Mouse (Mus musculus) kidney, embryonic 14.5 days (tissue): ENCODE results near the gene Glb1l3. TPM values are rescaled to one million over a fixed set of nuclear protein-coding genes. Genes with fewer than 3 reads are reported as not detected.

Experiments
- ATAC-seq: fragments of 200-750 bp; cut with Nextera tagmentation; 2 replicates; pipeline ENCODE4 v1.8.0; 2017; ENCODE audit warnings: moderate number of reproducible peaks, mild to moderate bottlenecking, moderate TSS enrichment, moderate library complexity; ENCODE audit not compliant: low FRiP score, low TSS enrichment
- H3K27ac ChIP-seq: fragments of 300-500 bp; sonication (generic); 2 replicates; pipeline ENCODE4 v1.5.1; 2014; ENCODE audit warnings: low read depth, mild to moderate bottlenecking, low read length, moderate library complexity, mixed read lengths
- H3K27me3 ChIP-seq: fragments of 300-500 bp; sonication (generic); 2 replicates; pipeline ENCODE4 v1.6.1; 2014; ENCODE audit warnings: mild to moderate bottlenecking, low read length; ENCODE audit not compliant: control insufficient read depth, insufficient read depth
- H3K36me3 ChIP-seq: fragments of 300-500 bp; sonication (generic); 2 replicates; pipeline ENCODE4 v1.6.1; 2014; ENCODE audit warnings: low read length, mixed read lengths; ENCODE audit not compliant: control insufficient read depth, insufficient read depth
- H3K4me1 ChIP-seq: fragments of 300-500 bp; sonication (generic); 2 replicates; pipeline ENCODE4 v1.6.1; 2014; ENCODE audit warnings: low read length, mixed read lengths; ENCODE audit not compliant: control insufficient read depth, insufficient read depth
- H3K4me2 ChIP-seq: fragments of 300-500 bp; sonication (generic); replicated peaks from 2 replicates; pipeline ENCODE4 v1.6.1; 2014; ENCODE audit warnings: low read depth, mild to moderate bottlenecking, low read length
- H3K4me3 ChIP-seq: fragments of 300-500 bp; sonication (generic); 2 replicates; pipeline ENCODE4 v1.5.1; 2014; ENCODE audit warnings: mild to moderate bottlenecking, low read length
- H3K9ac ChIP-seq: fragments of 300-500 bp; sonication (generic); 2 replicates; pipeline ENCODE4 v1.6.1; 2014; ENCODE audit warnings: low read depth, mild to moderate bottlenecking, low read length, moderate library complexity
- H3K9me3 ChIP-seq: fragments of 300-500 bp; sonication (generic); 2 replicates; pipeline ENCODE4 v1.6.1; 2016; ENCODE audit warnings: low read length; ENCODE audit not compliant: control insufficient read depth
- WGBS: fragments of 180-500 bp; shearing (Covaris S2); extraction: QIAGEN DNeasy Blood & Tissue Kit; methylation state at CpG from one replicate; pipeline ENCODE4 v1.1.7; 2014; 5-methylcytosine and 5-hydroxymethylcytosine counted together
- polyA plus RNA-seq: library from polyadenylated mRNA; unstranded; fragments of >200 nt; fragmentation: Nextera tagmentation; extraction: Ambion mirVana; gene quantifications from 2 replicates; pipeline ENCODE4 v1.2.1, GENCODE M21; 2014

Gene Glb1l3
- polyA plus RNA-seq, 1 experiment from 2014 or later: not detected

- Histone ChIP-seq H3K36me3 (no peaks in the 10 kb centered on the region), H3K4me3 (no peak overlapping the region), H3K9ac (no peak overlapping the region), H3K27ac (no peak overlapping the region), H3K4me2 (no peak overlapping the region), H3K27me3 (no peaks in the 10 kb centered on the region), H3K4me1 (no peaks in the 10 kb centered on the region), H3K9me3 (no peaks in the 10 kb centered on the region)
- ATAC-seq: no peak
- WGBS: 81% methylated on average over 3 of the region's 3 CpGs
These were observed 62.5 kb downstream of the Glb1l3 start for GRCm38 (mm10) chr9:26798205-26798604.

- Histone ChIP-seq H3K9ac (no peak overlapping the region), H3K27me3 (no peaks in the 10 kb centered on the region), H3K9me3 (no peaks in the 10 kb centered on the region), H3K4me3 (no peak overlapping the region), H3K4me1 (no peaks in the 10 kb centered on the region), H3K4me2 (no peak overlapping the region), H3K27ac (no peak overlapping the region), H3K36me3 (no peaks in the 10 kb centered on the region)
- 56% methylated on average over 3 of the region's 3 CpGs for WGBS
- no peak for ATAC-seq
These were observed 67.9 kb downstream of the Glb1l3 start for GRCm38 (mm10) chr9:26792829-26793228.

- 60% methylated on average over 7 of the region's 7 CpGs for WGBS
- H3K4me3 ChIP-seq: no peak overlapping the region
- no peaks in the 10 kb centered on the region for H3K9me3 ChIP-seq
- H3K4me1 ChIP-seq: no peaks in the 10 kb centered on the region
- no peak overlapping the region for H3K27ac ChIP-seq
- H3K9ac ChIP-seq: no peak overlapping the region
- H3K36me3 ChIP-seq: no peaks in the 10 kb centered on the region
- H3K4me2 ChIP-seq: no peak overlapping the region
- H3K27me3 ChIP-seq: no peaks in the 10 kb centered on the region
- no peak for ATAC-seq
These were observed 77.2 kb downstream of the Glb1l3 start for GRCm38 (mm10) chr9:26783414-26783975.

- WGBS: 79% methylated on average over 7 of the region's 7 CpGs
- H3K4me2 ChIP-seq: no peak overlapping the region
- no peaks in the 10 kb centered on the region for H3K9me3 ChIP-seq
- no peak overlapping the region for H3K4me3 ChIP-seq
- H3K4me1 ChIP-seq: no peaks in the 10 kb centered on the region
- H3K27ac ChIP-seq: no peak overlapping the region
- H3K9ac ChIP-seq: no peak overlapping the region
- H3K27me3 ChIP-seq: no peaks in the 10 kb centered on the region
- no peaks in the 10 kb centered on the region for H3K36me3 ChIP-seq
- no peak for ATAC-seq
These were observed 82.3 kb downstream of the Glb1l3 start for GRCm38 (mm10) chr9:26778421-26778820.

GRCm38 (mm10) chr9:26776122-26776902, 84.4 kb downstream of the Glb1l3 start:
- Histone ChIP-seq H3K9me3 (no peaks in the 10 kb centered on the region), H3K4me3 (no peak overlapping the region), H3K4me1 (no peaks in the 10 kb centered on the region), H3K9ac (no peak overlapping the region), H3K36me3 (no peaks in the 10 kb centered on the region), H3K27ac (no peak overlapping the region), H3K4me2 (no peak overlapping the region), H3K27me3 (no peaks in the 10 kb centered on the region)
- 68% methylated on average over 6 of the region's 6 CpGs for WGBS
- 0 out of 2 replicates have a peak, but pooled peaks have one; percentile 46 for ATAC-seq

GRCm38 (mm10) chr9:26775700-26776099, 85.0 kb downstream of the Glb1l3 start:
- Histone ChIP-seq H3K9ac (no peak overlapping the region), H3K36me3 (no peaks in the 10 kb centered on the region), H3K9me3 (no peaks in the 10 kb centered on the region), H3K27me3 (no peaks in the 10 kb centered on the region), H3K4me2 (no peak overlapping the region), H3K4me1 (no peaks in the 10 kb centered on the region), H3K4me3 (no peak overlapping the region), H3K27ac (no peak overlapping the region)
- no peak for ATAC-seq
- WGBS: 93% methylated on average over 2 of the region's 2 CpGs

GRCm38 (mm10) chr9:26768181-26768580, 92.5 kb downstream of the Glb1l3 start:
- H3K27ac ChIP-seq: no peak overlapping the region

More at GRCm38 (mm10) chr9:26768181-26768580, 92.5 kb downstream of the Glb1l3 start:
- 78% methylated on average over 3 of the region's 3 CpGs for WGBS
- H3K36me3 ChIP-seq: no peaks in the 10 kb centered on the region
- H3K9ac ChIP-seq: no peak overlapping the region
- no peak overlapping the region for H3K4me3 ChIP-seq
- no peak overlapping the region for H3K4me2 ChIP-seq
- ATAC-seq: no peak
- no peaks in the 10 kb centered on the region for H3K9me3 ChIP-seq
- no peaks in the 10 kb centered on the region for H3K4me1 ChIP-seq
- H3K27me3 ChIP-seq: no peaks in the 10 kb centered on the region

Other genes with a start within 250 kb of the Glb1l3 start
- 0.13 and 0.14 TPM in 2 replicates for gene B3gat1, start 127.2 kb downstream of the Glb1l3 start, polyA plus RNA-seq
- gene Glb1l2, start 54.4 kb downstream of the Glb1l3 start, polyA plus RNA-seq: 23.9 and 36.7 TPM in 2 replicates
- not detected in 2 replicates for gene Gm1110, start 62.2 kb upstream of the Glb1l3 start, polyA plus RNA-seq
- gene Acad8, start 138.7 kb upstream of the Glb1l3 start, polyA plus RNA-seq: 36.2 and 40.6 TPM in 2 replicates
- gene Thyn1, start 138.8 kb upstream of the Glb1l3 start, polyA plus RNA-seq: 173 and 224 TPM in 2 replicates
- gene Vps26b, start 169.2 kb upstream of the Glb1l3 start, polyA plus RNA-seq: 24.1 and 42.3 TPM in 2 replicates
- 25.6 and 41.3 TPM in 2 replicates for gene Ncapd3, start 169.3 kb upstream of the Glb1l3 start, polyA plus RNA-seq